Mouse (Mus musculus) bone marrow macrophage, adult 2 months (primary cell): ENCODE measurements at regions not wholly inside any gene's neighbourhood (a gene's known extent, or its start where the extent isn't known, plus 50 kb on each side); places are given as distances from the start of the nearest gene placed in this dataset.

Experiments used
- CTCF ChIP-seq: IDR thresholded peaks from 2 replicates; pipeline ENCODE4 v1.5.1; 2012; ENCODE audit warnings: low read depth, mild to moderate bottlenecking, low read length, moderate library complexity
- POLR2A ChIP-seq: IDR thresholded peaks from 2 replicates; pipeline ENCODE4 v1.6.1; 2012; ENCODE audit warnings: mild to moderate bottlenecking, low read depth, low read length, borderline replicate concordance

DNA sequence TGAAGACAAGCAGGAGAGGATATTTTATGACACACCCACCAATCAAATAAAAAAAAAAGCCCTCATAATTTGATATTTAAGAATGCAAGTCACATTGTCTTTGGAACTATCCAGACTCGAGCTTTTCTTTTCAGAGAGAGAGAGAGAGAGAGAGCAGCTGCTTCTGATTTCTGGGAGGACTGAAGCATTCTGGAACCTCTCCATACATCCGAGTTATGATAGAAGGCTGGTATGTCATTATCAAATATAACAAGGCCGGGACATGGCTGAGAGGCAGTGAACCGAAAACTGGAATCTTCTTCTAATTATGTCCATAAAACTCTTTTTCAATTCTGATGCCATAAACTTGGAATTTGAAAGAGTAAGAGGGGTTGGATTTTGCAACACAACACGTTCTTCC is 284.3 kb downstream of the Setd4 start:
- TF ChIP-seq CTCF, result no peak
- TF ChIP-seq POLR2A, result no peak
